Mouse (Mus musculus) intestine, postnatal 0 days (tissue): ENCODE results near the gene Chmp6. TPM values are rescaled to one million over a fixed set of nuclear protein-coding genes. Genes with fewer than 3 reads are reported as not detected.

Source experiments
- ATAC-seq: fragments of 200-750 bp; cut with Nextera tagmentation; 2 replicates; pipeline ENCODE4 v1.8.0; 2017; ENCODE audit warnings: mild to moderate bottlenecking, moderate TSS enrichment, moderate library complexity
- H3K27ac ChIP-seq: fragments of 300-500 bp; sonication (generic); 2 replicates; pipeline ENCODE4 v1.5.1; 2014; ENCODE audit warnings: mild to moderate bottlenecking, low read depth, low read length, moderate library complexity
- H3K27me3 ChIP-seq: fragments of 300-500 bp; sonication (generic); replicated peaks from 2 replicates; pipeline ENCODE4 v1.6.1; 2014; ENCODE audit warnings: low read length, mixed read lengths; ENCODE audit not compliant: control insufficient read depth, insufficient read depth
- H3K36me3 ChIP-seq: fragments of 300-500 bp; sonication (generic); 2 replicates; pipeline ENCODE4 v1.6.1; 2014; ENCODE audit warnings: mild to moderate bottlenecking, moderate library complexity; ENCODE audit not compliant: control insufficient read depth, insufficient read depth
- H3K4me1 ChIP-seq: fragments of 300-500 bp; sonication (generic); replicated peaks from 2 replicates; pipeline ENCODE4 v1.6.1; 2014; ENCODE audit warnings: antibody characterized with exemption, low read length, mixed read lengths; ENCODE audit not compliant: control insufficient read depth, insufficient read depth
- H3K4me2 ChIP-seq: fragments of 300-500 bp; sonication (generic); replicated peaks from 2 replicates; pipeline ENCODE4 v1.6.1; 2014; ENCODE audit warnings: low read depth, mild to moderate bottlenecking, moderate library complexity
- H3K4me3 ChIP-seq: fragments of 300-500 bp; sonication (generic); 2 replicates; pipeline ENCODE4 v1.5.1; 2014; ENCODE audit warnings: low read depth, low read length
- H3K9ac ChIP-seq: fragments of 300-500 bp; sonication (generic); 2 replicates; pipeline ENCODE4 v1.6.1; 2014; ENCODE audit warnings: mild to moderate bottlenecking, low read depth, low read length
- H3K9me3 ChIP-seq: fragments of 300-500 bp; sonication (generic); 2 replicates; pipeline ENCODE4 v1.6.1; 2016; ENCODE audit warnings: mixed run types; ENCODE audit not compliant: control insufficient read depth
- CTCF ChIP-seq: sonication (generic); IDR thresholded peaks from 2 replicates; pipeline ENCODE4 v1.5.1; 2016; ENCODE audit warnings: low read depth, mild to moderate bottlenecking, control low read depth, antibody characterized with exemption, moderate library complexity
- WGBS: fragments of 180-500 bp; shearing (Covaris S2); extraction: QIAGEN DNeasy Blood & Tissue Kit; methylation state at CpG from one replicate; pipeline ENCODE4 v1.1.7; 2014; 5-methylcytosine and 5-hydroxymethylcytosine counted together
- polyA plus RNA-seq: library from polyadenylated mRNA; unstranded; fragments of >200 nt; fragmentation: Nextera tagmentation; extraction: Ambion mirVana; gene quantifications from 2 replicates; pipeline ENCODE4 v1.2.1, GENCODE M21; 2015

The Chmp6 gene
- polyA plus RNA-seq, 1 experiment from 2014 or later, result 121 TPM

- no peak for ATAC-seq
- Histone ChIP-seq H3K4me1 (no peaks in the 10 kb centered on the region), H3K9ac (no peak overlapping the region), H3K36me3 (no peaks in the 10 kb centered on the region), H3K4me3 (no peak overlapping the region), H3K27me3 (no peaks in the 10 kb centered on the region), H3K27ac (no peak overlapping the region), H3K9me3 (no peaks in the 10 kb centered on the region), H3K4me2 (no peak overlapping the region)
- WGBS, result 71% methylated on average over 6 of the region's 6 CpGs
- no peak for TF ChIP-seq CTCF
Measured at GRCm38 (mm10) chr11:119929603-119930265, 16.5 kb downstream of the Chmp6 start.

- no peak for TF ChIP-seq CTCF
- Histone ChIP-seq H3K27ac (no peak overlapping the region), H3K27me3 (no peaks in the 10 kb centered on the region)
Measured at GRCm38 (mm10) chr11:119931809-119932208, 18.6 kb downstream of the Chmp6 start.

DNA sequence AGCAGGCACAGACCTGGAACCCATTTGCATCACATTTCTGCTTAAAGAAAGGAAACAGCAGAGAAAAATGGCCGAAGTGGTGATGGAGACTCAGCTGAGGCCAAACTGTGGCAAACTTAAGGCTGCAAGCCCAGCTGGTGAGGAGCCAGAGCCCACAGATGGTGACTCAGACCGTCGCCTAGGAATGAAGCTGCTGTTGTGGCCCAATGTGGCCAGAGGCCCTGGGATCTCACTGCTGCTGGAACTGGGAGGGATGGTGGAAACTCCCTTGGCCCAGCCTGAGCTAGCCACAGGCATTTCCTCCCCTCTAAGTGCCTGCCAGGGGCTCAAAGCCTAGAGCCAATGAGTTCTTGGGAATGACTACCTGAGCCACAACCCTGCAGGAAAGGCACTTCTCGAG is 19.9 kb downstream of the Chmp6 start:
- Histone ChIP-seq H3K9me3 (no peaks in the 10 kb centered on the region), H3K27me3 (no peaks in the 10 kb centered on the region), H3K27ac (no peak overlapping the region), H3K36me3 (no peaks in the 10 kb centered on the region), H3K4me3 (no peak overlapping the region), H3K9ac (no peak overlapping the region), H3K4me2 (no peak overlapping the region), H3K4me1 (0 out of 2 replicates have a peak, but pooled peaks cover 5% of the 10 kb centered on the region)
- ATAC-seq, result no peak
- no peak for TF ChIP-seq CTCF
- 61% methylated on average over 4 of the region's 4 CpGs for WGBS

More at GRCm38 (mm10) chr11:119931809-119932208, 18.6 kb downstream of the Chmp6 start:
- Histone ChIP-seq H3K36me3 (no peaks in the 10 kb centered on the region), H3K9me3 (no peaks in the 10 kb centered on the region), H3K4me1 (no peaks in the 10 kb centered on the region), H3K4me3 (no peak overlapping the region), H3K4me2 (no peak overlapping the region), H3K9ac (no peak overlapping the region)
- 77% methylated on average over 10 of the region's 10 CpGs for WGBS
- no peak for ATAC-seq

GRCm38 (mm10) chr11:119933819-119934583 is 20.8 kb downstream of the Chmp6 start:
- no peaks in the 10 kb centered on the region for H3K9me3 ChIP-seq
- H3K4me2 ChIP-seq, result no peak overlapping the region
- no peak overlapping the region for H3K27ac ChIP-seq
- no peak for TF ChIP-seq CTCF
- no peaks in the 10 kb centered on the region for H3K27me3 ChIP-seq
- no peak for ATAC-seq
- peaks cover 12% of the 10 kb centered on the region; the same call in 1 of the 2 replicates for H3K4me1 ChIP-seq
- WGBS, result 87% methylated on average over 8 of the region's 8 CpGs
- no peak overlapping the region for H3K9ac ChIP-seq
- no peak overlapping the region for H3K4me3 ChIP-seq
- no peaks in the 10 kb centered on the region for H3K36me3 ChIP-seq

- Histone ChIP-seq H3K9me3 (no peaks in the 10 kb centered on the region), H3K4me1 (peaks cover 17% of the 10 kb centered on the region; the same call in 1 of the 2 replicates)
- WGBS, result 72% methylated on average over 8 of the region's 8 CpGs
Measured at GRCm38 (mm10) chr11:119934773-119935172, 21.5 kb downstream of the Chmp6 start.

GRCm38 (mm10) chr11:119935457-119935856 is 22.2 kb downstream of the Chmp6 start:
- WGBS, result 34% methylated on average over 6 of the region's 6 CpGs
- Histone ChIP-seq H3K36me3 (no peaks in the 10 kb centered on the region), H3K4me2 (no peak overlapping the region), H3K4me3 (no peak overlapping the region), H3K4me1 (peaks cover 17% of the 10 kb centered on the region; the same call in 1 of the 2 replicates), H3K27me3 (no peaks in the 10 kb centered on the region), H3K27ac (no peak overlapping the region), H3K9ac (no peak overlapping the region), H3K9me3 (no peaks in the 10 kb centered on the region)
- TF ChIP-seq CTCF, result peak; percentile 90
- no peak for ATAC-seq

More at GRCm38 (mm10) chr11:119934773-119935172, 21.5 kb downstream of the Chmp6 start:
- TF ChIP-seq CTCF, result no peak
- no peaks in the 10 kb centered on the region for H3K27me3 ChIP-seq
- ATAC-seq, result no peak
- no peak overlapping the region for H3K4me2 ChIP-seq
- H3K27ac ChIP-seq, result no peak overlapping the region
- no peak overlapping the region for H3K9ac ChIP-seq
- no peaks in the 10 kb centered on the region for H3K36me3 ChIP-seq
- H3K4me3 ChIP-seq, result no peak overlapping the region
